Comparison of ENCODE assay signal across 8 mouse cellular contexts in the genomic region with DNA sequence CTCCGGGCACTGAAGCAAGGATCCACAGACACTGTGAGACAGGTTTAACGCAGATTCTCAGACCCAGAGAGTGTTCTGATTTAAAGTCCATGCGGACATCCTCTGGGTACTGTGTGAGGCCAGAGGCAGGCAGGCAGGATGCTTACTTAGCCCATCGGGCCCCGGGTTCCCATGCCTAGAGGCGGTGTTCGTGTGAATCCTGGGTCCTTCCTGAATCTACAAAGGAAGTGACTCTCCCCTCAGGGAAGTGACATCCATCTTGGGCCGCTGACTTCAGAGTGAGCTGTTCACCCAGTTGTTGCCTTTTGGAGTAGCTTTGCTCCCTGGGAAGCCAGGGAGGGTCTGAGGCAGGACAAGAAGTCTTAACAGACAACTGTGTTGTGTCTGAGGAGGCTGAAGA. TPM values are rescaled to one million over a fixed set of nuclear protein-coding genes. Genes with fewer than 3 reads are reported as not detected.
DNase-seq lines count a peak whose midpoint lies in the region; ATAC-seq and TF ChIP-seq lines count a peak whose summit lies in the region.

No protein-coding gene starts in this region.

- TF ChIP-seq POLR2A in lung, adult 2 months (IDR thresholded peaks at IDR 0.05; ENCODE audit: borderline replicate concordance, extremely low read depth, low read depth, low read length): no peak

- H3K4me2 ChIP-seq in lung, embryonic 16.5 days (ENCODE audit: low read depth, low read length): no peak overlapping the region; the same call in 1 of the 2 replicates
- peak overlapping the region; percentile 7; the same call in 1 of the 2 replicates for H3K4me2 ChIP-seq in kidney, postnatal 0 days (ENCODE audit: low read length)

- no peaks in the 10 kb centered on the region for H3K27me3 ChIP-seq in lung, embryonic 16.5 days (ENCODE audit: control insufficient read depth, insufficient read depth, low read depth, low read length)
- no peaks in the 10 kb centered on the region for H3K27me3 ChIP-seq in kidney, postnatal 0 days (ENCODE audit: insufficient read depth, low read length)

- 79% methylated on average over 8 of the region's 8 CpGs for WGBS in lung, embryonic 16.5 days
- WGBS in lung, adult 2 months: 45% methylated on average over 8 of the region's 8 CpGs
- WGBS in kidney, postnatal 0 days: 79% methylated on average over 8 of the region's 8 CpGs
- WGBS in macrophage (ENCODE audit: missing documents): 32% methylated on average over 8 of the region's 8 CpGs

- no peaks in the 10 kb centered on the region for H3K36me3 ChIP-seq in lung, embryonic 16.5 days (ENCODE audit: control insufficient read depth, insufficient read depth, low read length)
- no peaks in the 10 kb centered on the region for H3K36me3 ChIP-seq in kidney, postnatal 0 days (ENCODE audit: insufficient read depth, low read length)
- peaks cover 45% of the 10 kb centered on the region; the same call in 1 of the 2 replicates for H3K36me3 ChIP-seq in macrophage (ENCODE audit: inconsistent target)

- DNase-seq in adrenal gland, postnatal 14 days: peak; percentile 33
- DNase-seq in adrenal gland, adult (ENCODE audit: inconsistent age in 2 of 2, low spot score in 1 of 2): no peak
- no peak for DNase-seq in lung, adult 2 months
- no peak for DNase-seq in kidney, postnatal 0 days (ENCODE audit: low spot score)
- DNase-seq in gastrocnemius, postnatal 4 days (ENCODE audit: low spot score in 2 of 2): no peak
- no peak for DNase-seq in retina, postnatal 1 day

- H3K27ac ChIP-seq in lung, embryonic 16.5 days (ENCODE audit: low read length): peak overlapping the region; percentile 84
- H3K27ac ChIP-seq in kidney, postnatal 0 days: peak overlapping the region; percentile 87
- peak overlapping the region; percentile 98 for H3K27ac ChIP-seq in macrophage

- H3K9me3 ChIP-seq in lung, embryonic 16.5 days (ENCODE audit: control insufficient read depth, low read length): no peaks in the 10 kb centered on the region
- H3K9me3 ChIP-seq in kidney, postnatal 0 days (replicated peaks; ENCODE audit: low read length): no peaks in the 10 kb centered on the region

- TF ChIP-seq CTCF in lung, adult 2 months (IDR thresholded peaks at IDR 0.05; ENCODE audit: insufficient read depth, low read length): no peak
- no peak for TF ChIP-seq CTCF in kidney, postnatal 0 days (IDR thresholded peaks at IDR 0.05; ENCODE audit: low read depth)

- no peak overlapping the region for H3K4me3 ChIP-seq in lung, embryonic 16.5 days (ENCODE audit: low read length)
- H3K4me3 ChIP-seq in lung, adult 2 months (replicated peaks; ENCODE audit: extremely low read depth, low read depth, low read length): no peak overlapping the region
- H3K4me3 ChIP-seq in kidney, postnatal 0 days (replicated peaks; ENCODE audit: low read depth, low read length): no peak overlapping the region
- no peak overlapping the region for H3K4me3 ChIP-seq in macrophage (ENCODE audit: inconsistent target)

- no peak overlapping the region for H3K9ac ChIP-seq in lung, embryonic 16.5 days (ENCODE audit: low read length)
- no peak overlapping the region for H3K9ac ChIP-seq in kidney, postnatal 0 days (ENCODE audit: low read depth, low read length)

- H3K79me2 ChIP-seq in macrophage (ENCODE audit: inconsistent target): peaks cover 87% of the 10 kb centered on the region

- no peak for ATAC-seq in lung, embryonic 16.5 days (ENCODE audit: low read depth)
- no peak for ATAC-seq in kidney, postnatal 0 days (replicated peaks; ENCODE audit: low FRiP score, low read depth)

- no peaks in the 10 kb centered on the region for H3K4me1 ChIP-seq in lung, embryonic 16.5 days (replicated peaks; ENCODE audit: control insufficient read depth, insufficient read depth, low read length)
- peaks cover 34% of the 10 kb centered on the region for H3K4me1 ChIP-seq in lung, adult 2 months (ENCODE audit: control insufficient read depth, insufficient read depth, low read length)
- H3K4me1 ChIP-seq in kidney, postnatal 0 days (replicated peaks; ENCODE audit: insufficient read depth, low read length): 0 out of 2 replicates have a peak, but pooled peaks cover 3% of the 10 kb centered on the region

RNA-seq across cellular contexts. Expression of gene Inpp5d, which starts 19.6 kb away (rescaled TPM):
- 13.2 and 34.2 TPM in 2 replicates for total RNA-seq in adrenal gland, postnatal 14 days (2021)
- 11.9 and 13.6 TPM in 2 replicates for polyA plus RNA-seq in lung, embryonic 16.5 days (2015; fragmentation: Nextera tagmentation; extraction: Ambion mirVana)
- 86.5 and 123 TPM in 2 replicates for polyA plus RNA-seq in lung, adult 2 months (2012; rRNA removed)
- 4.0 and 6.6 TPM in 2 replicates for polyA plus RNA-seq in kidney, postnatal 0 days (2015; fragmentation: Nextera tagmentation; extraction: Ambion mirVana)
- 100 to 1,000 TPM in 23 of 26 experiments, 10 to 100 TPM in 3; 27.7 to 953 (median 662) TPM for total RNA-seq in macrophage (2018; cell fraction: chromatin; rRNA removed)
- 100 to 1,000 TPM in 25 of 26 experiments, 10 to 100 TPM in 1; 98.1 to 214 (median 175) TPM for total RNA-seq in macrophage (2018; cell fraction: cytosol; rRNA removed)
- total RNA-seq in macrophage (2018; cell fraction: nucleus; rRNA removed): 100 to 1,000 TPM in 22 of 26 experiments, 10 to 100 TPM in 4; 36.2 to 581 (median 315) TPM
- 176 to 213 TPM (median 185 TPM) in 3 replicates for polyA plus RNA-seq in macrophage (2018)
- total RNA-seq in gastrocnemius, postnatal 4 days (2021): 10 to 100 TPM; 13.3 to 19.3 TPM
